Mouse (Mus musculus): ENCODE measurements at regions not wholly inside any gene's neighbourhood (a gene's known extent, or its start where the extent isn't known, plus 50 kb on each side); places are given as distances from the start of the nearest gene placed in this dataset.

DNA sequence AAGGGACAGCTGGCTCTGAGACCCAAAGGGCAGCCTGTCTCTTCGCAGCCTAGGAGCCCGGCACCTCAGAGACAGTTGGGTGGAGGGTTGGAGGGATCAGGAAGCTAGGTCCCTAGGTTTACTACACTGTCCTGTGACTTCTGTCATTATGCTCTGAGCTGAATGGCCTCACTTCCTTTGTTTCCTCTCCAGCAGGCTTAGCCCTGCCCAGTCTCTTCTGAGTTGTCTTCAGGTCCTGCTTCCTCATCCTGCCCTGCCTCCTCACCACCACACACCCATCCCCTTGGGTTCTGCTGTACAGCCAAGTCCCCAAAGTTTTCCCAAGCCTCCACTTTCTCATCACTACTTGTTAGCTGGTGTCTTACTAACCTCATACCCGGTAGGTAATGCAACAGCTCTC is 122.7 kb upstream of the Ccdc122 start:
- DNase-seq: no peak

GRCm38 (mm10) chr14:76912301-76913001 is 124.1 kb upstream of the Ccdc122 start:
- no peak for DNase-seq

DNA sequence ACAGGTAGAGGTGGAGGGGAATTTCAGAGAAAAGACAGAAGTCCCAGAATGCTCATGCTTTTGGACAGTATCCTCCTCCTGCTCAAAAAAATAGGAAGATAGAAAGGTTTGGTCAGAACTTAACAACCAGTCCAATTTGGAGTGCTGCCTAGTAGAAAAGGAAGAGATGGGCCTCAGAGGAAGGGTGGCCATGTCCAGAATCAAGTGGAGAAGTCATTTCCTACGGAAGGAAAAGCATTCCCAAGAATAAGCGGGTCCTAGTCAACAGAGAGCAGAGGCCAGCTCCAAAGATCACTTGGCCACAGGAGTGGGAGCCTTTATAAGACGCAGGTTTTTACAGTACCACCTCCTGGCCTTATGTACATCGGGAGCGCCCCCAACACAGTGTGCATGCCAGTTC is 125.3 kb upstream of the Ccdc122 start:
- DNase-seq: no peak

DNA sequence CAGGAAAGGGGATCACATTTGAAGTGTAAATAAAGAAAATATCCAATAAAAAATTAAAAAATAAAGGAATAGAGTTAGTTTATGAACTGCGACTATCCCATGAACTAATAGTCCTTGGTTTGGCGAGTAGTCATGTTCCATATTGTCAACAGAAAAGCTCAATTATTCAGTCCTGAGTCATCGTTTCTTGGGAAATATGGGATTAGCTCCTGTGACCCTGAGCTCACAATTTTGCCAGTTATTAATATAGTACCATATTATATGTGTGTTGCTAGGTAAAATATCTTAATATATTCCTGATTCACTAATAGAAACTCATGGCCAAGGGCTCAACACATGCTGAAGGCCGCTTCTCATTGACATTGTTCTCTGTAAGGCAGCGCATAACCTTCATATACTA is 126.4 kb upstream of the Ccdc122 start:
- DNase-seq: no peak

- DNase-seq: no peak
Observed at GRCm38 (mm10) chr14:76907941-76908340, 128.6 kb upstream of the Ccdc122 start.

- no peak for DNase-seq
Observed at GRCm38 (mm10) chr14:76902962-76903757, 133.4 kb upstream of the Ccdc122 start.

DNA sequence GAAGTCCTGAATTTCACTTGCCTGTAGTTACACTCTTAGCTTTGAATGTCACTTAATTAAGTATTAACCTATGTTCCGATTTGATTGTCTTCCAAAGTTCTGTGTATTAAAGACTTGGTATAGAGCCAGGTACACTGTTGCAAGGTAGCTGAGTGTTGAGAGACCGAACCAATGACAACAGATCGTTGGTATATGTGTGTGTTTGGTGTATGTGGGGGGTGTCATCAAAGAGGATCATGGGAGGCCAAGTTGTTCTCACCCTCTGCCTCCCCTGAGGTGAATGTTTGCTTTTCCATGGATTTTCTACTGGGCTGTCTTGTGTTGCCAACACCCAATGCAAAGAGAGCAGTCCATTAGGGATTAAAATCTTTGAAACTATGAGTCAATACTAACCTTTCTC is 135.1 kb upstream of the Ccdc122 start:
- DNase-seq: no peak

DNA sequence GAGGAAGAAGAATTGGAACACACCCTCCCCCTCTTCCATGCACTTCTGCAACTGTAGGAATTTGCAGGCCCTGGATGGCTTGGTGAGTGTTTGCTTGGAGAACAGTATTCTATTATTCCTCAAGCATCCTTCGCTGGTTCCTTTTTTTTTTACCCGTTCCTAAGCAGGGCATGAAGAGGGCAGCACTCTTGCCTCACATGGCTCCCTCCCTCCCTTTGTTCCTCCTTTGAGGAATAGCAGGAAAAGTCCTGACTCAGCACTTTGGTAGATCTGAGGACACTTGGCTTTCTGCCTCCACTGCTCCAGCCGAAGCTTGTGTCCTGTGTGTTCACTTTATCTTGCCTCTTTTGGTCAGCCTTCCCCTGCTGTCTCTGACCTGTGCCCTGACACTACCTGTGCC is 137.2 kb upstream of the Ccdc122 start:
- DNase-seq: no peak

GRCm38 (mm10) chr14:76887708-76888107 is 148.9 kb upstream of the Ccdc122 start:
- no peak for DNase-seq

DNA sequence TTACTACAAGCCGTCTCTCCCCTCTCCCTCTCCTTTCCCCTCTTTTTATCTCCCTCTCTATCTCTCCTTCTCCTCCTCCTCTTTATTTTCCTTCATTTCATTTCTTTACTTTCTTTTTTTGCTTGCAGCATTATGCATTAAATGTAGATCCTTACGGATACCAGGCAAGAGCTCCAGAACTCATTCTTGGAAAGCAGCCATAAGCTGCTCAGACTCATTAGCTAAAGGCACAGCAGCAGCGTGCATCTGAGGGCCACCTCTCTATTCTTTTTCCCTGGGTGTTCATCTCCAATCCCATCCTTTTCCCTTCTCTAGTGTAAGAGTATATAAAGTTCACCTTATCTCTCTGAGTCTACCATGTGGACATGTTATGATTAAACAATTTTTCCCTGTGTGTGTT is 149.4 kb upstream of the Ccdc122 start:
- DNase-seq: no peak

DNA sequence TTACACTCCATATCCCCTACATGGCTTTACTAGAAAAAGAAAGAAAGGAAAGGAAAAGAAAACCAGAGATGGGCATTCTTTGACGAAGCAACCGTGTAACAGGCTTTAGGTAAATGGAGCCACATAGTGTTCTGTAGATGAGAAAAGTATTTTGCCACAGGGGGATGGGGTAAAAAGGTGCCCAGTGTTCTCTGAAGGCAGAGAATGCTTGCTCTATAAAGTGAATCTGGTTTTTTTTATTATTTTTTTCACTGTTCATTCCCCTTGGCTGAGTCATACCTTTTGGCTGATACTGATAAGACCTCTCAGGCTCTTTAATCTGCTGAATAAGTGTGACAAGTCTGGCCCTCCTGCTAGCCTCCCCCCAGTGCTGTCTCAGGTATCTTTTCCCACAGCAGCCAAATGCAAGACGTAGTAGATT is 153.3 kb upstream of the Ccdc122 start:
- DNase-seq: no peak

DNA sequence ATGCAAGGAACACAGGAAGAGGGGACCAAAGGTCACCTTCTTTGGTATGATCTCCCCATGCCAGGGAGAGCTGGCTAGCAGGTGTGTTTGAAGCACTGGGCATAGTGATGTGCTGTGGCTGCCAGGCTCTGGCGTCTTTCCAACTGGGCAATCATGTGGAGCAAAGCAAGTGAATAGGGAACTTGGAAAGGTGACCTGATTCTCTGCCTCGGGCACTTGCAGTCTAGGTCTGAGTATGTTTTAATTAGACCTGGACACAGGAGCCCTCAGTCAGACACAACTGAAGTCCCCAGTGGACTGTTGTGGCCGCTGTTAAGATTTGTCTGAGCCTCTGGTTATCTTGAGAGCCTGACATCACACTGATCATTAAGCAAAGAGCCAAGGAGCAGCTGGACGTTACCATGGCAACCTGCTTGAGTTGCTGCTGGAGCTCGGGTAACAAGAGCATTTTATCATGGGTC is 153.8 kb upstream of the Ccdc122 start:
- no peak for DNase-seq

DNA sequence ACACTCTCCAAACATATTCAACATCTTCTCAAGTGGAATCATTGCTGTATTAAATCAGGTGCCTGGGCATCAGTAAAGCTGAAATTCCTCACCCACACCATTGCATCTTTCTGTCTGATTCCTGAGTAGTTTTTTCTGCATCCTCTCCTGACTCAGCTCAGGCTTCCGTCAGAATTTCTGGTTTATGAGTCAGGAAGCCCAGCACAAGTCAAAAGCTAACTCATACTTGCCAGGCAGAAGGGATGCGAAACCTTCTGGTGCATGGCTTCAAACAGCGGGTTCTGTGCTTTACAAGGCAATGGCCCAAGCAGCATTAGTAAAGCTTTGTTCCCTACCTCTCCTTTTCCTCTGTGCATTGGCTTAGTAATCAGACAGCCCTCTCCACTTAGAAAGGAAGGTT is 155.7 kb upstream of the Ccdc122 start:
- no peak for DNase-seq

DNA sequence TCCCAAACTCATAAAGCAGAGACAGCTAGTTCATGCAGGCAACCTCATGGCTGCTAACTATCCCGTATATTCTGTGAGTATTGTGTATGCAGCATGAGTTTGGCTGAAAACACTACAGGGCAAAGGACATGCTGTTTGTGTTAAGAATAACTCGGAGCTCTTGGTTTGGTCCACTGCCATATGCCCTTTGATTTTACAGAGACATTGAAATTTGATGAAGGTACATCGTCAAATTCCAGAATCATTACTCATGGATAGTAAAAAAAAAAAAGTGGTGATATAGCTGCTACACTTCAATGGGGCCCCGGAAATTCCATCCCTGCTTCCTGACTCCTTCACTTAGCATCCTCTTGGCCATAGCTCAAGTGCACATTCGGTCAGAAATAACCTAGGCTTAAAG is 159.3 kb upstream of the Ccdc122 start:
- no peak for DNase-seq

GRCm38 (mm10) chr14:76876015-76876414 is 160.6 kb upstream of the Ccdc122 start:
- DNase-seq: peak in 1 of 2 experiments; percentile 38

DNA sequence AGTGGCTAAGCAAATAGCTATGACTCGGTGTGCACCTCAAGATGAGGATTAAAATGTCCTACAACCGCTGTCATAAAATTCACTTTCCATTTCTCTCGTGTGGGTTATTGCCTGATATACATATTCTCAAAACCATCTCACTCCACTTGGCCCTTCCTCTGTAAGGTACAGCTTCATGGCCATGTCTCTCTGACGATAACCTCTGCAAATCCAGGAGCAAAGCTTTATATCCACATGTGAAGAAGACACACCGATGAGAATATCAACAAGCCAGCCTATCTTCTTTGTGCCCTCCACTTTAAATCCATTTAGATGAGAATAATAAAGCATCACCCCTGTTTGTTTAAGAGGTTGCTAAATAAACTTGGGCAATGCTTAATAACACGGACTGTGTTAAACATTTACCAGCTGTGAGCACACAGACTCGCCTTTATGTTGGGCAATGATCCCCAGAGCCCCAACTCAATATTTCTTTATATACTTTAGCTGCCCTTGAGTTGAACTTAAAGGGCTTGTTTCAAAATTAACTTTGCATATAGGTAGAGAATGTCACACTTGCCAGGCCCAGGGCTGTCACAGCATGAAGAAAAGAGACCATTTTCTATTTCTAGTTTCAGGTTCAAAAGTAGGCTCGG is 161.2 kb upstream of the Ccdc122 start:
- no peak for DNase-seq

GRCm38 (mm10) chr14:76874542-76875265 is 161.9 kb upstream of the Ccdc122 start:
- no peak for DNase-seq

GRCm38 (mm10) chr14:76873684-76874083 is 162.9 kb upstream of the Ccdc122 start:
- DNase-seq: no peak

DNA sequence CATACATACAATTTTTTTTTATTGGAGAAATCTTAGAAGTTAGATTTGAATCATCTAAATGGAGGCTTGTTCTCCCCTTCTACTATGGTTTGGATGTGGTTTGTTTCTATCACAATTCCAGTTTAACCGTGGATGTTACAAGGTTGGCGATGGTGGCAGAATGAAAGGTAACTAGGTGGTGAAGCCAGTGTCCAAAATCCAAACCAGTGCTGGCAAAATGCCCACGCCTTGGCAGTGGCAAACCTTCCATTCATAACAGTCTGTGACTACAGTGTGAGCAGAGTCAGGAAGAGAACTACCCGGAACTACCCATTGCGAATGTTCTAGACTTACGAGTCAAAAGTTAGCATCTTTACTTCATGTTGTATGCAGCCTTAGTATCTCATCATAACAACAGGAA is 163.6 kb upstream of the Ccdc122 start:
- no peak for DNase-seq

DNA sequence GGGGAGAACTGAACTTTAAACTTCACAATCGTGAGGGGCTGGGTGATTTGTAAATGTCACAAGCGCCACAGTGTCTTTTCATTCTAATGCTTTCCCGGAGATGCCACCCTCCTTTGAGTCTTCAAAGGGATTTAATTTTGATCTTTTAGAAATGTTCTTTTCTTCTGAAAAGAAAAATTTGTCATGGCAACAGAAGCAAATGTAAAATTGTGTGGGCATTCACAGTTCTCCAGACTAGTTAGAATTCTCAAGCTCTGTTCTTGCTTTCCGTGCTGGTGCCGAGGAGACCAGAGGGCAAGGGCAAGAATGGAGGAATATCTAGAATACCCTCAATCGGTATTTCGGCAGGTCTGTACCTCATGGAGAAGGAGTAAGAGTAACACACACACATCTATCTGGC is 164.1 kb upstream of the Ccdc122 start:
- no peak for DNase-seq

DNA sequence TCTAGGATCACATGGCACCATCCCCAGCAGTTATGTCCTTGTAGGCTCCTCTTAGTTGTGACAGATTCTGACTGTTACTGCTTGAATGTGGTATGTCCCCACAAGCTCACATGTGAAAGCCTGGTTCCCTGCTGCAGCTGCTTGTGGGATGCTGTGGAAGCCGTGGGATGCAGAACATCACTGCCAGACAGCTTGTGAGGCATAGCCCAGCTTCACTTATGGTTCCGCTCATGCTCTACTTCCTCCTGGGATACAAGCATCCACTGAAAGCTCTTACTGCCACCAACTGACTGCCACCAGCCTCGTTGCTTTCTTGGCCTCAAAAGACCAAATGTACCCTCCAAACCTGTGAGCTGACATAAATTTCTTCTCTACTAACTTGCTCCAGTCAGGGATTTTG is 167.7 kb upstream of the Ccdc122 start:
- DNase-seq: no peak

GRCm38 (mm10) chr14:76868131-76868530 is 168.4 kb upstream of the Ccdc122 start:
- DNase-seq: no peak

DNA sequence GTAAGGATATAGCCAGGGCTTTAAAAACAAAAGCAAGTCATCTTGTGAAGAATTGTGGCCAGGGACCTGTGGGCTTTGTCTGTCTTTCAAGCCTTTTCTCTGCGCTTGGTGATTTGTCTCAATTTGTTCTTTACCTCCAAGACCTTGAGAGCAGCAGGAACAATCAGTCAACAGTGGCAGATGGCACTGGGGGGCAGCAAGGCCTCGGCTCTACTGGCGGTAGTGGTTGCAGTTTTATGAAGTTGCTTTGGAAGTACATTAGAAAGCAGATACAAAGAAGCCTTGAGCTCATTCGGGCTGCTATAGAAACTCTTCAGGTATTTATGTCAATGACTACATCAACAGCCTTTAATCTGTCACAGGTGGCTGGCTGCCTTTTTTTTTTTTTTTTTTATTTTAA is 171.9 kb upstream of the Ccdc122 start:
- DNase-seq: no peak

Data from spleen, adult 18-20 months (tissue).